Mouse (Mus musculus) small intestine, adult 2 months (tissue): Measurements from ENCODE around the gene Mccc2. TPM values are rescaled to one million over a fixed set of nuclear protein-coding genes. Genes with fewer than 3 reads are reported as not detected.

Experiments used
- H3K27ac ChIP-seq: fragments of 200-500 bp; 2 replicates; pipeline ENCODE4 v1.5.1; 2012; ENCODE audit warnings: low read depth, low read length, control low read depth, inconsistent platforms; ENCODE audit not compliant: insufficient read depth
- H3K27me3 ChIP-seq: fragments of 200-500 bp; 2 replicates; pipeline ENCODE4 v1.6.1; 2012; ENCODE audit warnings: mild to moderate bottlenecking, moderate library complexity, low read length, inconsistent platforms; ENCODE audit not compliant: control insufficient read depth, insufficient read depth
- H3K36me3 ChIP-seq: fragments of 200-500 bp; 2 replicates; pipeline ENCODE4 v1.6.1; 2012; ENCODE audit warnings: mild to moderate bottlenecking, low read length, control low read depth, inconsistent platforms; ENCODE audit not compliant: control insufficient read depth, insufficient read depth
- H3K4me1 ChIP-seq: fragments of 200-500 bp; 2 replicates; pipeline ENCODE4 v1.6.1; 2012; ENCODE audit warnings: low read length, inconsistent platforms, mixed read lengths; ENCODE audit not compliant: control insufficient read depth, insufficient read depth, insufficient read length
- H3K4me3 ChIP-seq: fragments of 200-500 bp; 2 replicates; pipeline ENCODE4 v1.5.1; 2012; ENCODE audit warnings: low read depth, mild to moderate bottlenecking, control low read depth, inconsistent platforms, low read length, moderate library complexity
- CTCF ChIP-seq: fragments of 200-500 bp; IDR thresholded peaks from 2 replicates; pipeline ENCODE4 v1.5.1; 2012; ENCODE audit warnings: low read depth, mild to moderate bottlenecking, control low read depth, inconsistent platforms, low read length, moderate library complexity, mixed read lengths; ENCODE audit not compliant: insufficient replicate concordance, insufficient read length; ENCODE audit errors: extremely low read depth
- POLR2A ChIP-seq: fragments of 200-500 bp; IDR thresholded peaks from 2 replicates; pipeline ENCODE4 v1.6.1; 2012; ENCODE audit warnings: low read depth, mild to moderate bottlenecking, control low read depth, inconsistent platforms, low read length, moderate library complexity
- WGBS: fragments of 180-500 bp; shearing (Covaris S2); methylation state at CpG from one replicate; pipeline ENCODE4 v1.1.7; 2018; 5-methylcytosine and 5-hydroxymethylcytosine counted together
- polyA plus RNA-seq: library from polyadenylated mRNA; depleted of rRNA; stranded (reverse); fragments of >200 nt; gene quantifications from 2 replicates; pipeline ENCODE4 v1.2.3, GENCODE M21; 2012

The Mccc2 gene
- polyA plus RNA-seq, 1 experiment = 7.5 TPM

DNA sequence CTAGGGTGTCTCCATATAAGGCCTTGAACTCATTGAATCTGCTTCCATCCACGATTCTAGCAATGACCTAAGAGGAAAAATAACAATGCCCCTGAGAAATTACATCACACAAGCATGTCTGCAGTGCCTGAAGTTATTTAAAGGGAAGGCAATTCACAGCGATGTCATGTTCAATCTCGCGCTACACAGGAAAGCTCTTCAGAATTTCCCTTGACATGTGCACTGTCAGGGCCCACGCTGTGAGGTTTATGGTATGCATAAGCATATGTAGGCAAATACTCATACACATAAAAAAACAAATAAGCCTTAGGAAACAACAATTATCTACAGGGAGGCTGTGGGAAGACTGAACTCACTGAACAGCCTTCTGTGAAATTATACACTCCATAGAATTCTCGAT is 51.6 kb downstream of the Mccc2 start:
- H3K36me3 ChIP-seq = peaks cover 13% of the 10 kb centered on the region
- no peaks in the 10 kb centered on the region for H3K4me1 ChIP-seq
- WGBS = 84% methylated on average over 6 of the region's 6 CpGs
- H3K27me3 ChIP-seq = no peaks in the 10 kb centered on the region
- no peak overlapping the region for H3K4me3 ChIP-seq
- TF ChIP-seq CTCF (no peak), POLR2A (no peak)
- H3K27ac ChIP-seq = no peak overlapping the region

DNA sequence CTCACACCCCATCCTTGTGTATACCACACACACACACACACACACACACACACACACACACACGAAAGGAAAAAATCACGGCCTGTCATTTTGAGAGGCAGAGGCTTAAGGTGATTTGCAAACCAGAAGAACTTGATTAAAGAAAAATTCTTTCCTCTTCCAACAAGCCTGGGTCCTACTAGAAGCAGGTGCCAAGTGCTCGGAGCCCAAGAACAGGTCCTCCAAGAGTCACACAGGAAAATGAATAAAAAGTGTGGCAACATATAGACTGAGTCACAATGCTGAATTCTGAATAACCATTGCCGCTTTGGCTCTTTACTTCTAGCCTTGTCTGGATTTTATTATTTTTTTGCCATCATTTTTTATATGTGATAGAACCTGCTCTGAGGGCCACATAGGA is 53.8 kb downstream of the Mccc2 start:
- no peak for TF ChIP-seq POLR2A
- no peak for TF ChIP-seq CTCF
- no peaks in the 10 kb centered on the region for H3K27me3 ChIP-seq
- H3K4me3 ChIP-seq = no peak overlapping the region
- H3K4me1 ChIP-seq = no peaks in the 10 kb centered on the region
- H3K27ac ChIP-seq = no peak overlapping the region
- WGBS = 92% methylated on average over 4 of the region's 4 CpGs
- peaks cover 14% of the 10 kb centered on the region for H3K36me3 ChIP-seq

DNA sequence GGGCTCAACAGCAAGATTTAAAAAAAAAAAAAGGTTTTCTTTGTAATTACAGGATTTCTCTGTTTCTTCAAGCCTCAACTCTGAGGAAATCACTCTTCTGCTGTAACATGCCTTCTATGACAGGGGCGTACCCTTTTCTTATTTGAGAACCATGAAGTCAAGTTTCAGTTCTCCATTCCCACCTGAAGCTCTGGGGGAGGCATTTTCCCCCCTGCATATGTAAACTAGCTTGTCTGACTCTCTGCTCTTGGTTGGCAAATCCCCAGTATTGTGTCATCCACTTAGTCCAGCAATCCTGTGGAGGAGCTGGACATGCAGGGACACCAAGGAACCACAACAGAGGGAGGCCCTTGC is 59.9 kb downstream of the Mccc2 start:
- H3K27ac ChIP-seq = no peak overlapping the region
- no peaks in the 10 kb centered on the region for H3K4me1 ChIP-seq
- TF ChIP-seq CTCF = no peak
- TF ChIP-seq POLR2A = no peak
- H3K4me3 ChIP-seq = no peak overlapping the region
- 90% methylated on average over 1 of the region's 1 CpGs for WGBS
- H3K27me3 ChIP-seq = no peaks in the 10 kb centered on the region
- H3K36me3 ChIP-seq = peaks cover 24% of the 10 kb centered on the region

DNA sequence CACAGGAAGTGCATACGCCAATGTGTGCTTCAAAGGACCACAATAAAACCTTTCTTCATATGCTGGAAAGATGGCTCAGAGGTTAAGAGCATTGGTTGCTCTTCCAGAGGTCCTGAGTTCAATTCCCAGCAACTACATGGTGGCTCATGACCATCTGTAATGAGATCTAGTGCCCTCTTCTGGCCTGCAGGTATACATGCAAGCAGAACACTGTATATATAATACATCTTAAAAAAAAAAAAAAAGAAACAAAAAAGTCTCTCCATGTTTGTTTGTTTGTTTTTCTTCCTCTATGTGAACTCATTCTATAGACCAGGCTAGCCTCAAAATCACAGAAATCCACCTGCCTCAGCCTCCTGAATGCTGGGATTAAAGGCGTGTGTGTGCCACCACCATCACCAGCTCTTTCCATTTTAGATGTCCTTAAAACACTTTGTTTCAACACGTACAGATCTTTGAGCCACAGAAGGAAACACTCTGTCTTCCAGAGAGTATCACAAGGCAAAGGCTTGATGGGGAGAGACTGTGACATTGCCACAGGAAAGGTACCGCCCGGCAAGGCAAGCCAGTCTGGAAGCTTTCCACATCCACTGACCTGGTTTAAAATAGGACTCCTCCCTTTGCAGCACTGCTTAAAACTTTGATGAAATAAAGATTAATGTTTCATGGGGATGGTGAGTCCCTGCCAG is 60.4 kb downstream of the Mccc2 start:
- H3K4me3 ChIP-seq = no peak overlapping the region
- H3K4me1 ChIP-seq = no peaks in the 10 kb centered on the region
- TF ChIP-seq POLR2A (no peak), CTCF (no peak)
- 92% methylated on average over 5 of the region's 5 CpGs for WGBS
- H3K27me3 ChIP-seq = no peaks in the 10 kb centered on the region
- peaks cover 21% of the 10 kb centered on the region for H3K36me3 ChIP-seq
- H3K27ac ChIP-seq = no peak overlapping the region

DNA sequence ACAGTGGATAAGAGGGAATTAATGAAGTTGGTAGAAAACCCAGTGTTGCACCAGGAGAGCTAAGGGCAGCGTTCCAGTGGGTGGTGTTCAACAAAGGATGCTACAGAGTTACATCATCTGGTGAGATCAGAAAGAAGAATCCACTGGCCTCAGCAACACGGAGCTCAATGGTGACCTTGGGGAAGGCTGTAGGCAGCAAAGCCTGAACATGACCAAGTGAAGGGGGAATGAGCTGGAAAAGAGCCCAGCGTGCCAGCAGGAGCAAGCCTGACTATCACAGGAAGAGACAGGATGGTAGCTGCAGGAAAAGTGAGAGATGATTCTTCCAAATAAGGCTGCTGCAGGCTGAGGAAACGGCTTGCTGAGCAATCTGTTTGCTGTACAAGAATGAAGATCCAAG is 68.0 kb downstream of the Mccc2 start:
- WGBS = 88% methylated on average over 4 of the region's 4 CpGs
- no peak overlapping the region for H3K4me3 ChIP-seq
- no peaks in the 10 kb centered on the region for H3K27me3 ChIP-seq
- H3K27ac ChIP-seq = no peak overlapping the region
- TF ChIP-seq POLR2A = no peak
- TF ChIP-seq CTCF = no peak
- H3K4me1 ChIP-seq = no peaks in the 10 kb centered on the region
- peaks cover 12% of the 10 kb centered on the region for H3K36me3 ChIP-seq

DNA sequence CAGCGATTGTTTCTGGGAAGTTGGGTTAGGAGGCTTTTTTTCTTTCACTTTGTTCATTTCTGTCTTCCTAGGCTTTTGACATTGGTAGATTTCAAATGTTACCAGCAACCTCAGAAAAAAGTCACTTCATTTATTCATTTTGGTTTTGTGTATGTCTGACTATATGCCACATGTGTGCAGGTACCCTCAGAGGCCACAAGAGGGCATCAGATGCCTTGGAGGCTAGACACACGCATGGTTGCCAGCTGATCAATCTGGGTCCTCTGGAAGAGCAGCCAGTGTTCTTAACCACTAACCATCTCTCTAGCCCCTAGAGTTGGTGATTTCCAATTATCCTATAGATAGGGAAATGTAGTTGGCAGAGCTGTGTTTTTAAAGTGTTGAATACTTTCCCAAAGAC is 71.9 kb downstream of the Mccc2 start:
- 94% methylated on average over 2 of the region's 2 CpGs for WGBS

DNA sequence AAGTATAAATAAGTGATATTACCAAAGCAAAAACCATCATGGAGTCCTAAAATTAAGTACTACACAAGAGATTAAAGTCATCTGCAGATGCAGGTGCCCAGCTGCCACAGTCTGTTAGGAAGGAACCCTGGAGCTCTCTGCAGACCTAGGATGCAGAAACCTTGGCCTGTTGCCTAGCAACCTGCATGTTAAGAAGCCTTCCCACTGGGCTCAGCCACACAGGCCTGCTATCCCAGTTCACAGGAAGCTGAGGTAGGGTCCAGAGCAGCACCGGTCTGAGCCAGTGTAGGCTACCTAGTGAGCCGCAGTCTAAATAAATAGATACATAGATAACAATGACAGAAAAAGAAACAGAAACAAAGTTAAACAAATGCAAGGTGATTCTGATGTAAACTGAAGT is 74.8 kb downstream of the Mccc2 start:
- no peak overlapping the region for H3K4me3 ChIP-seq
- no peaks in the 10 kb centered on the region for H3K36me3 ChIP-seq
- 16% methylated on average over 2 of the region's 2 CpGs for WGBS
- no peaks in the 10 kb centered on the region for H3K4me1 ChIP-seq
- no peak overlapping the region for H3K27ac ChIP-seq
- TF ChIP-seq CTCF (no peak), POLR2A (no peak)
- no peaks in the 10 kb centered on the region for H3K27me3 ChIP-seq

More for the DNA sequence above, 71.9 kb downstream of the Mccc2 start:
- Histone ChIP-seq H3K27me3 (no peaks in the 10 kb centered on the region), H3K4me3 (no peak overlapping the region), H3K27ac (no peak overlapping the region), H3K4me1 (no peaks in the 10 kb centered on the region), H3K36me3 (peaks cover 5% of the 10 kb centered on the region; the same call in 1 of the 2 replicates)
- no peak for TF ChIP-seq CTCF
- no peak for TF ChIP-seq POLR2A
